Mouse (Mus musculus) erythroblast, adult 5-6 weeks (primary cell): Measurements from ENCODE around the gene Tmem150a. TPM values are rescaled to one million over a fixed set of nuclear protein-coding genes. Genes with fewer than 3 reads are reported as not detected.

ENCODE experiments used
- ATAC-seq: replicated peaks from 2 replicates; pipeline ENCODE4 v1.8.0; 2016; ENCODE audit warnings: moderate number of reproducible peaks, mild to moderate bottlenecking, moderate TSS enrichment, inconsistent platforms; ENCODE audit not compliant: poor library complexity, low FRiP score, severe bottlenecking
- total RNA-seq, 2 experiments: library from RNA; stranded (forward) in 1 of 2; stranded (reverse) in 1 of 2; fragments of 150-400 nt in 1 of 2; fragments of 200-764, 138-1000 nt in 1 of 2; gene quantifications; 2 replicates each; pipeline versions ENCODE4 v1.2.3 to v1.2.4; 2015 to 2017; ENCODE audit warnings: low replicate concordance in 2 of 2

The Tmem150a gene
- total RNA-seq, 2 experiments from 2014 or later, result 1.4 to 1.5 TPM

DNA sequence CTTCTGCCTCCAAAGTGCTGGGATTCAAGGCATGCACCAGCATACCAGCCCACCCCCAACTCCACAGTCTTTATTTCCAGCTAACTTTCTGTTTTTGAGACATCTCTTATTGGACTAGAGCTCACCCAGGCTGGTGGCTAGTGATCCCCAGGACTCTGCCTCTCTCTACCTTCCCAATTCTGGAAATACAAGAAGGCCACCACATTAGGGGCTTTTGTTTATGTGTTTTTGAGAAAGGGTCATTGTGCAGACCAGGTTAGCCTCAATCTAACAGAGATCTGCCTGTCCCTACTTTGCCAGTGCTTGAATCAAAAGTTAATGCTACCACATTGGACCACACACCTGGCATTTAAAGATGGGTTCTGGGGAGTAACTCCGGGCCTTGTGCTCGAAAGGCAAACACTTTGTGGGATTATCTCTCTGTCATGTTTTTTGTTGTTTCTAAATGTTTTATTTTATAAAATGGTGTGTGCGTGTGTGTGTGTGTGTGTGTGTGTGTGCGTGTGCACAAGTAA, 12.3 kb downstream of the Tmem150a start:
- ATAC-seq, result no peak

DNA sequence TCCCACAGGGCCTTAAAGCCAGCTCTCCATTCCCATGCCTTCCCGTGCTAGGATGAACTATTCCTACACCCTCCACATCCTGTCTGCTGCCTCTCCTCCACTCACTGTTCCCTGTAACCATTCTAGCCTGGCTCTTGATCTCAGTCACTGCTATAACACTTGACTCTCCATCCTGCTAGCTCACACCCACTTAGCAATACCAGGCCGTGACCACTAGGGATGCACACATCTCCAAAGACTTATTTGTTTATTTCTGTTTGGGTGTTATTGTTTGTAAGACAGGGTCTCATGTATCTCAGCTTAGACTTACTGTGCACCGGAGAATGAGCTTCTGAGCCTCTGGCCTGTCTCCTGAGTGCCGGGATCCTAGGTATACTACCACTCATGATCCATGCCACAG, 14.3 kb downstream of the Tmem150a start:
- ATAC-seq, result 0 out of 2 replicates have a peak, but pooled peaks have one; percentile 41

DNA sequence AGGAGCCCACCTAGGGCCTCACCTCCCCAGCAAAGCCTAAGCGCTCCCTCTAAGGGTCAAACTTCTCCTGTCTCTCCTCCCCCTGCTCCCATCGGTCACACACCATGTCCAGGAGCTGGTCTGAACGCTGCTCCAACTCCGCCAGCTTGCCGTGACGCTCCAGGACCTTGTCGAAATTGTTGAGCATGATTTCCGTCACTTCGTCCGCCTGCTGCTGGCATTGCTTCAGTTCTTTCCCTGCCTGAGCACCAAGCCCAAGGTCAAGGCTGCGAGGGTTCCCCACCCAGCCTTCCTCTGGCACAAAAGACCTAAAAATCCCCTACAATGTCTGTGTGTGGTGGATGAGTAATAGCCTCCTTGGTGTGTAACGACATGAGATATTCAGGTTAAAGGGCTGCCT, 14.8 kb downstream of the Tmem150a start:
- no peak for ATAC-seq

DNA sequence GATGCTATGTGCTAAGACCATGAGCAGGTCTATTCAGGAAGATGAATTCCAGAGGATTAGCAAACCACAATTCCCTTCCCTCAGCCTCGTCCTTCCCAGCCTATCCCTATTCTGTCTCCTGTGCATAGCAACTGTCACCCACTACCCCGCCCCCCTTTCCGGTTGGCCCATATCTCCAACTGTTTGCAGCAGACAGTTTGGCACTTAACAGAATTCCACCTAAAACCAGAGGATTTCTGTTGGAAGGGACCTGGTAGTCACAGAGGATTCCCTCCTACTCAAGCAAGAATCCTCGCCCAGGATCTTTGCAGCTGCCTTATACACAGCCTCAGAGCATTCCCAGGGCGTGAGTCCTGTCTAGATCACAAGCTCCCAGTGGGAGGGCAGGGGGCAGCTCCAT, 15.9 kb downstream of the Tmem150a start:
- ATAC-seq, result no peak

DNA sequence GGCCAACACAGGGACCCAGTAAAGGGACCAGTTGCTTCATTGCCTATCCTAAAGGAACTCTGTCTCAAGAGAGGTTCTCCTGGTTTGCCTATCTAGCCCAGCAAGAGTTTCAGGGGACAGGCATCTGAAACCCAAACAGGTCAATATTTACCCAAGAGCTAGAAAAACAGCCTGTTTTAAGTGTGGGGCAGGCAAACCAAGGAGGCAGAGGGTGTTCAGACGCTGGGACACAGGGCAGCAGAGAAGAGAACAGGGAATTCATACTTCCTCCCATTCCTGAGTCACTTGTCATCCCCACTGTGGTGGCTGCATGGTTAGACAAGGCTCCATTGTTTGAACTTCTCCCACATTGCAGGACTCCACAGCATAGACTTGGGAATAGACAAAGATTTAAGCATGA, 16.3 kb downstream of the Tmem150a start:
- ATAC-seq, result no peak

DNA sequence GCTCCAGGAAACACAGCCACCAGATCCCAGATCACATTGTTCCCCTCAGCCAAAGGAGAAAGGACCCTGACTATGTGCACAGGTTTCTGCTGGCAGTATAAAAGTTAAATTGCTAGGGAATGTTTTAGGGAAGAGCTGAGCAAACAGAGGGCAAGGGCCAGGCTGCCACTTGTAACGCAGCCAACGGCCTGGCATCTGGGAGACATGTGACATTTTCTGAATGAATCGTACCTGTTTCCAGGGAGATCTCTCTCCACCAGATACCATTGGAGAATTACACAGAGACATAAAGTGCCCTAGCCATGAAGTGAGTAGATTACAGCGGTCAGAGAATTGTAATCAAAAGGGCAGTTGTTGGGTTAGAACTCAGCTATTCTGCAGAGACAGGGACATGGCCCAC, 17.9 kb downstream of the Tmem150a start:
- no peak for ATAC-seq

DNA sequence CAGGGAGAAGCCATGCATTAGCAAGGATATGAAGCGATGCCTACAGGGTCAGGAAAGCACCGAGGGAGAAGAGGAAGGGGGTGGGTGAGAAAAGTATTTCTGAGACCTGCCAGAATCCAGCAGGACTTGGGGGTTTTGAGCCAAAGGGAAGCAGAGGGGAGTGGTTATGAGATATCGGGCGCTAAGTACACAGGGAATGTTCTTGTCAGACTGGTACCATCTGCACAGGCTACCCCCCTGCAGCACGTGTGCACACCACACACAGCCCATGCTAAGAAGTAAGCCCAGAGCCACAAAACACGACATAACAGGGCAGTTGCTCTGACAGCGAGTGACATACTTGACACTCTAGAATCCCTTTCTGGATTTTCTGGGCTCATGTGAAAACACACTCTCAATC, 19.0 kb downstream of the Tmem150a start:
- no peak for ATAC-seq

DNA sequence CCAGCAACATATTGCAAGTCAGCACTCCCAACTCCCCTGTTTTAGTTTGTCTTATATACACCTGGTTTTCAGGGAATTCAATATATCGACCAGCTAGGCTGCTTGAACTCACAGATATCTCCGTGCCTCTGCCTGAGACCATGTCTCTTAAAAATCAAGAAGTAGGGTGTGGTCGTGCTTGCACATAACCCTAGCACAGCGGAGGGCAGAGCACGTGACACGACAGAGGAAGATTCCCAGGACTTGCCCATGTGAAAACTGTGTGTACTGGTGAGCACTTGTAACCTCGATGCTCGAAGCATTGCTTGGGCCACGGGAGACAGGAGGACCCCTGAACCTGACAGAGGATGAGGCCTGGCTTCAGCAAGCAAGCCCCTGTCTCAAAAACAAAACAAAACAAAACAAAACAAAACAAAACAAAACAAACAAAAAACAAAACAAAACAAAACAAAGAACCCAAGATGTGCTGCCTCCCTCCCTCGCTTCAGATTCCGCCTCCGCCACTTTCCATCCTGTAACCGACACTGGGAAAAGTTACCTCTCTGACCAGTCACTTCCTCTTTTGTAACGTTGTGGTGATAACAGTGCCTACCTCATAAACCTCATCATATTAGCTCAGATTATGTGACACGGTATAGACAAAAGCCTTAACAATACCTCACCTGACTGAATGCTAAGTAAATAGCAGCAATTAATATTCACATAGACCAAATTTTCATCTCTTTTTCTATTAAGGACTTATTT, 19.7 kb downstream of the Tmem150a start:
- peak; percentile 68 for ATAC-seq

DNA sequence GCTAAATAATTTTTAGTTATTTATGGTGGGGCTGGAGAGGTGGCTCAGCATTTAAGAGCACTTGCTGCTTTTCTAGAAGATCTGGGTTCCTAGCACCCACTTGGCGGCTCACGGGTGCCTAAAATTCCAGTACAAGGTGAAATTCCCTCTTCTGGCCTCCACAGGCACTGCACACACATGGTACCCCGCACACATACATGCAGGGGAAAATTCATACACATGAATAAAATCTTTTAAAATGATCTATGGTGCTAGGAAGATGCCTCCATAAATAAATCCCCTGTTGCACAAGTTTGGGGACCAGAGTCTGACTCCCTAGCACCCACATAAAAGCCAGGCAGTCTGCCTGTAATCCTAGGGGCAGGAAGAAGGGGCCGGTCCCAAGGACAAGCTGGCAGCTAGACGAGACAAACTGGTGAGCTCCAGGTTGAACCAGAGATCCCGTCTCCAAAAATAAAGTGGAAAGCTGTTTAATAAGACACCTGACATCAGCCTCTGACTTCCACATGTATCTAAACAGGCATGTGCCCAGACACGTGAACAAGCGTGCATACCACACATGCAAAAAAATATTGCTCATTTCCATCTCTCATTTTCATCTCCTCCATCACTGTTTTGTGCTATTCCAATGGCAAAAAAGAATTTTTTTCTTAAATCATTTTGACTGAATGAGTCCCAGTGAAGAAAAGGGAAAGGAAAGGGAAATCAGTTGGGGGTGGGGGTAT, 23.4 kb downstream of the Tmem150a start:
- no peak for ATAC-seq

DNA sequence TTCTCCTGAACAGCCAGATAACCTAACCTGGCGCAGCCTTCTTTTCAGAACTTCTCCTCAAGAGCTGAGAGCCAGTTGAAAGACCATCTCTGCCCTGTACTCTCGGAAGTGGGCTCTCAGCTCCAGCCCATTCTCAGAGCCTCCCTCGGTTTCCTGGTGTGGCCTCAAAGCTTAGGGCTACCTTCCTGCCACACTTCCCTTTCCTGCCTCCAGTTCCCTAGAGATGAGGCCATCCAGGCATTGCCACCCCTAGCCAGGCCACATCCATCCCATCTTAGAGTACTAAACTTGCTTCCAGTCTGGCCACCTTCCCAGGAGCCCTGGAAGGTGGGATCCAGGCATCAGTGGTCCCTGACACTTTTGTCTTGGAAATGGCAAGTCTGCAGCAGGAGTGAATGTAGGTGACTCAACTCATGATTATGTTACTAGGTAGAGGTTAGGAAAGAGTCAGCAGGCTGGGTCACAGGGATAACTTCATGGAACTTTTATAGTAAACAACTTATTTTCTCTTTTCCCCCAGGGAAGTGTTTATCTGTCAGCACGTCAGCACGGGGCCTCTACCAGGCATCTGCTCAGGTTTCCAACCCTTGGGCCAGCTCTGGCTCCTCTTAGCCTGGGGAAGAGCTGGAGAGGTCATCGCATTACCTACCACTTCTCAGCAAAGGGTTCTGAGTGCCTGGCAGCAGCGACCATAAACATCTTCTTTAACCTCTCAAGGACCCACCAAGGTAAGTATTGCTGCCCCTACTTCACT, 24.3 kb downstream of the Tmem150a start:
- ATAC-seq, result peak; percentile 33

DNA sequence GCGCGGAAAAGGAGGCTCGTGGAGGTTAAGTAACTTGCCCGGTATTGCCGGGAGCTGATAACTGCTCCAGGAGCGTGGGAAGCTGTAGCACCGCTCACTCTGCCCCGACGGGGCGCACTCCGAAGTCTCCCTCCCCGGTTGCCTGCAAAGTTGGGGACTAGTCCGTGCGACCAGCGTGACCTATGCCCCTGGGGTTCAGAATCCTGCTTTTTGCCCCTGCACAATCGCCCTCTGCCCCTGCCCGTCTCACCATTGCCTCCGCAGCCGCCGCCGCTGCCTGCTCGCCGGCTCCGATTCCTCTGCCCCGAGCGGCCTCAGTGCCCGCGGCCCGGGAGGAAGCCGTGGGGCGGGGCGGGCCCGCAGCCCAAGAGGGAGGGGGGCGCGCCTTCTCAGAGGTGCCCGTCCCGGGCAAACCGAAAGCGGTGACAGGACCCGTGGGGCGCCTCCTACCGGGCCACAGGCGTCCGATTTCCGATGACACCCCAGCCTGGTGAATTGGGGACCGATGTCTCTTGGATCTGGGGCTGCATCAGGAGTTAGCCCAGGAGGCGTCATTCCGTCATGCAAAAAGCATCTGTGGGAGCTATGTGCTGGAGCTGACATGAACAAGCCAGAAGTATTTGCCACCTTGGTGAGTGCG, 25.0 kb downstream of the Tmem150a start, which contains the start of gene Vamp5:
Gene Vamp5 (minus strand): TSS at position 338 of the 640 bp plus-strand sequence.
- peak; percentile 82 for ATAC-seq

DNA sequence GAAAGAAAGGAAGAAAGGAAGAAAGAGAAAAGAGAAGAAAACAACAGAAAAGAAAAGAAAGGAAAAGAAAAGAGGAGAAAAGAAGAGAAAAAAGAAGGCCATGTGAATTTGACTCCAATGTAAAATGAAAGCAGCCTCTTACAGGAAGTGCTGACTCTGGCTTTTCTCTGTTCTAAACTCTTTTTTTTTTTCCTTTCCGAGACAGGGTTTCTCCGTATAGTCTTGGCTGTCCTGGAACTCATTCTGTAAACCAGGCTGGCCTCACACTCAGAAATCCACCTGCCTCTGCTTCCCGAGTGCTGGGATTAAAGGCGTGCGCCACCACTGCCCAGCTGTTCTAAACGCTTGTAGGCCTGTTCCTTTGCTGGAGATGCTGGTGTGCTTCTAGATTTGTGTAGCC, 27.2 kb downstream of the Tmem150a start:
- ATAC-seq, result no peak

DNA sequence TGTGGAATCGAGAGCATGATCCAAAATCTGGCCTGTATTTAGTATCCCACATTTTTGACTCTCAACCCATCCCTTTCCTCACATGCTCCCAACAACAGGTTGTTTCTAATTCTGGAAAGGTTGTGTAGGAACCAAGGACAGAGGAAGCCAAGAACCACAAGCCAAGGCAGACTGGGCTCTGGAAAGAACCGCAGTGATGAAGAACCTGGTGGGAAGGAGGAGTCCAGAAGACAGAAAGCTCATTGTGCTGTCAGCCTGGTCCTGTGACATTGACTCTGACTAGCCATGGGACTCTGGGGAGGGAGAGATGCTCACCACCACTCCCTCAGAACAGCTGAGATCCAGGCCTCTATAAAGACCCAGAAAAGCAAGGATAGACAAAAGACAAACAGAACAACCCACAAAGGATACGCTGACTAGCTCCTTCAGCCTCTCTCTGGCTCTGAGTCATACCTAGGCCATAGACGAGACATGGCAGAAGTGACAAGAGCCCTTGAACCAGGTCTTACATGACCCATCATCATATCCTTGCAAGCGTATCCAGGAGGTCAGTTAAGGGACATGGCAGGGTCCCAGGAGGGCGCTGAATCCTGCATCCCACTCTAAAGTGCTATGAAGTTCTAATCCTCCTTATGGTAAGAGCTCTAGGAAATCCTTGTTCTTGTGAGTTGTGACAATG, 28.0 kb downstream of the Tmem150a start:
- no peak for ATAC-seq

DNA sequence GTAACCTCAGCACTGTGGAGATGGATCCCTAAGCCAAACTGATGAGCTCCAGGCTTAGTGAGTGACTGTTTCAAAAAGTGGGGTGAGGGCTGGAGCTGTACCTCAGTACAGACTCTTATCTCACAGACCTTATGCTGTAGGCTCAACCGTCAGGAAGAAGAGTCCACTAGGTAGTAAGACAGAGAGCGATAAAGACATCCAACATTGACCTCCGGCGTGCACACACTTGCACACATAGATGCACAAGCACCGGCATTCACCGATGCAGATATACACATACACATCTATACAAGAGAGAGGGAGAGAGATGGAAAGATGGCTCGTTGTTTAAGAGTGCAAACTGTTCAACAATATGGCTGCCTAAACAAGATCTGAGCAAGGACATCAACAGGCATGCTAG, 28.7 kb downstream of the Tmem150a start:
- ATAC-seq, result peak; percentile 66

DNA sequence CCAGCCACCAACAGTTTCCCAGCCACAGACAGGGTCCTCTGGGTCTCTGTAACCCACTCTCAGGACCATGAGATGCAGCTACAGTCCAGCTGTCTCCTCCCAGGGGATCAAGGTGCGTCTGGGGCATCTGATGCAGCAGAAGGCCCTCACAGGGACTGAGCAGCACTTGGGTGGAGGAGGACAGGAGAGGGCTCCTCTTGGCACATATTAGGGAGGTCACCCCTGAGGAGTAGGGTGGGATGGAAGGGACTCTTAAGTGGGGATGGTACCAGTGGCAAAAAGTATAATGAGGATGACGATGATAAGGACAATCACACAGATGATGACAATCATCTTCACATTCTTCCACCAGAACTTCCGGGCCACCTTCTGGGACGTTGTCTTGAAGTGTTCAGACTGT, 30.0 kb downstream of the Tmem150a start:
- no peak for ATAC-seq

DNA sequence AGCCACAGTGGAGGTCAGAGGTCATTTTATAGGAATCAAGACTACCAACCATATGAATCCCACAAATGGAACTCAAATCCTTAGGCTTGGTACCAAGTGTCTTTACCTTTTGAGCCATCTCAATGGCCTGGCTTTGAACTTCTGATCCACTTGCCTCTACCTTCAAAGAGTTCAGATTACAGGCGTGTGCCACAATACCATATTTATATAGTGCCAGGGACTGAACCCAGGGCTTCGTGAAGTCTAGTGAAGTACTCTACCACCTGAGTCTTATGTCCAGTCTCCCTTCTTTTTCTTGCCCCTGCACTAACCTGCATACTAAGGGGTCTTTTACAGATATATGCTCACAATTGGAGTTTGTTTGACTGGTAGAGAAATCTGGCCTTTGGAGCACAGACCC, 31.3 kb downstream of the Tmem150a start:
- no peak for ATAC-seq

DNA sequence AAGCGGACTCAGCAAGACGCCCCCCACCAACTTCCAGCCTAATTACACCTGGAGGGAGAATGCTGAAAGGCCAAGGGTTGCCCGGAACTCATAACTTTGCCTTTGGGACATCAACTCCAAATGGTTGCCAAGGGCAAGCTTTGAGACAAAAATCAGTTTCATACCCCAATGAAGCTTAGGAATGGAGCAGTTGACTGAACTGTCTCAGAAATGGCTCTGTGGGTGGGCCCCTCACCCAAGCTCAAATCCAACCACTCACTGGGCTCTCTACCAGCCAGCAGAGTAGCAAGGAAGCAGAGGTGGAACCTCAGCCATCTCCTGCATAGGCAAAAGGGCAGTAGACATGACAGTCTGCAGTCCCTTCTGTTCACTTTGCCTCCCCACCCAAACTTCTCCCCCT, 32.6 kb downstream of the Tmem150a start:
- ATAC-seq, result no peak

DNA sequence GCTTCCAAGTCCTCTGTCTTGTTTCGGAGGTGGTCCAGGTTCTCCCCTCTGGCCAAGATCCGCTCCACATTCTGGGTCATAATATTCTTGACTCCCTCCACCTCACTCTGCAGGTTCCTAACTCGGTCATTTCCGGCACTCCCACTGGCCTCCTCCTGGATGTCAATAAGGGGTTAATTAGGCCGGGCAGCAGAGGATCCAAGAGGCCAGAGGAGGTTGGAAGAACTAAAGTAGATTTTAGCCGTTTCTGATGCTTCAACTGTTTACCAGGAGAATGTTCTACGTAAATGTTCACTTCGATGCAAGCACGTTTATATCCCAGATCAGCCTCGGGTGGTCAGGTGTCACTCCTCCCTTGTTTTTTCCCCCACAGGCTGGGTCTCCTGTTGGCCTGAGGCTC, 33.0 kb downstream of the Tmem150a start:
- no peak for ATAC-seq

DNA sequence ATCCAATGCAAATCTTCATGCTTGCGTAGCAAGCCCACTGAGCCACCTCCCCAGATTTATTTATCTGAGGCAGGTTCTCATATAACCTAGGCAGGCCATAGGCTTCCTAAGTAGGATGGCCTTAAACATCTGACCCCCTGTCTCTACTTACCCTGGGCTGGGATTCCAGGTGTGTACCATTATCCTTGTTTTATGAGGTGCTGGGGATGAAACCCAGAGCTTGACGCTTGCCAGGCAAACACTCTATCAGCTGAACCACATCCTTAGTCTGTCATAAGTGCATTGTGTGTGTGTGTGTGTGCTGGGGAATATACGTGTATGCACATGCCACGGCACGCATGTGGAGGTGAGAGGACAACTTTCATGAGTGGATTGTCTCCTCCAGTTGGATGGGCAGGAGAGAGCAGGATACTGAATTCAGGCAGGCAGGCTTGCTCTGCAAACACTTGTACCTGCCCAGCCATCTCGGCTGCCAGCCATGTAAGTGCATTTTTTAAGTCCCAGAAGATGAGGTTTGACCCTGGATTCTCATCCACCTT, 33.6 kb downstream of the Tmem150a start:
- no peak for ATAC-seq
